Mouse (Mus musculus) liver, postnatal 0 days (tissue): ENCODE data around the gene Fkbp1b. TPM values are rescaled to one million over a fixed set of nuclear protein-coding genes. Genes with fewer than 3 reads are reported as not detected.
A peak's percentile ranks its signal among the peaks of the same experiment; 100 is the strongest.

ENCODE experiments used
- ATAC-seq: fragments of 200-750 bp; cut with Nextera tagmentation; 2 replicates; pipeline ENCODE4 v1.8.0; 2017; ENCODE audit warnings: mild to moderate bottlenecking, moderate library complexity
- DNase-seq: peaks from one replicate; pipeline ENCODE4 v3.0.0-alpha.2; 2016
- H3K27ac ChIP-seq: fragments of 300-500 bp; sonication (generic); 2 replicates; pipeline ENCODE4 v1.5.1; 2014; ENCODE audit warnings: antibody characterized with exemption, moderate library complexity, mild to moderate bottlenecking, low read depth
- H3K27me3 ChIP-seq: fragments of 300-500 bp; sonication (generic); 2 replicates; pipeline ENCODE4 v1.6.1; 2014; ENCODE audit warnings: low read length, control low read depth, mixed read lengths; ENCODE audit not compliant: insufficient read depth
- H3K36me3 ChIP-seq: fragments of 300-500 bp; sonication (generic); replicated peaks from 2 replicates; pipeline ENCODE4 v1.6.1; 2014; ENCODE audit warnings: mild to moderate bottlenecking, control low read depth, low read length, moderate library complexity, mixed read lengths; ENCODE audit not compliant: insufficient read depth
- H3K4me1 ChIP-seq: fragments of 300-500 bp; sonication (generic); 2 replicates; pipeline ENCODE4 v1.6.1; 2014; ENCODE audit warnings: antibody characterized with exemption, mild to moderate bottlenecking, control low read depth; ENCODE audit not compliant: insufficient read depth
- H3K4me2 ChIP-seq: fragments of 300-500 bp; sonication (generic); 2 replicates; pipeline ENCODE4 v1.6.1; 2014; ENCODE audit warnings: low read depth, mild to moderate bottlenecking, low read length, moderate library complexity, mixed read lengths
- H3K4me3 ChIP-seq: fragments of 300-500 bp; sonication (generic); 2 replicates; pipeline ENCODE4 v1.5.1; 2014; ENCODE audit warnings: low read depth, low read length
- H3K9ac ChIP-seq: fragments of 300-500 bp; sonication (generic); replicated peaks from 2 replicates; pipeline ENCODE4 v1.6.1; 2014; ENCODE audit warnings: mild to moderate bottlenecking, moderate library complexity
- H3K9me3 ChIP-seq: fragments of 300-500 bp; sonication (generic); 2 replicates; pipeline ENCODE4 v1.6.1; 2016; ENCODE audit warnings: mild to moderate bottlenecking, control low read depth, low read length, mixed read lengths
- CTCF ChIP-seq: sonication (generic); IDR thresholded peaks from 2 replicates; pipeline ENCODE4 v1.5.1; 2016; ENCODE audit warnings: antibody characterized with exemption, low read depth
- EP300 ChIP-seq: IDR thresholded peaks from 2 replicates; pipeline ENCODE4 v1.6.1; 2016; ENCODE audit warnings: antibody characterized with exemption, low read depth, mild to moderate bottlenecking
- WGBS: fragments of 180-500 bp; shearing (Covaris S2); extraction: QIAGEN DNeasy Blood & Tissue Kit; methylation state at CpG from one replicate; pipeline ENCODE4 v1.1.7; 2014; ENCODE audit not compliant: insufficient replicate concordance; 5-methylcytosine and 5-hydroxymethylcytosine counted together
- polyA plus RNA-seq: library from polyadenylated mRNA; unstranded; fragments of >200 nt; fragmentation: Nextera tagmentation; extraction: Ambion mirVana; gene quantifications from 2 replicates; pipeline ENCODE4 v1.2.1, GENCODE M21; 2015

Gene Fkbp1b
- polyA plus RNA-seq, 1 experiment from 2014 or later, result 4.6 TPM

- no peaks in the 10 kb centered on the region for H3K36me3 ChIP-seq
- 0 out of 2 replicates have a peak, but pooled peaks cover 3% of the 10 kb centered on the region for H3K27me3 ChIP-seq
- peak overlapping the region; percentile 100 for H3K4me2 ChIP-seq
- H3K4me3 ChIP-seq, result peak overlapping the region; percentile 73
- 2% methylated on average over 11 of the region's 11 CpGs for WGBS
- TF ChIP-seq CTCF (no peak), EP300 (no peak)
- no peaks in the 10 kb centered on the region for H3K9me3 ChIP-seq
- ATAC-seq (no peak), DNase-seq (no peak)
- no peak overlapping the region for H3K27ac ChIP-seq
- H3K4me1 ChIP-seq, result peaks cover 21% of the 10 kb centered on the region
- H3K9ac ChIP-seq, result peak overlapping the region; percentile 75
Observed at GRCm38 (mm10) chr12:4840741-4841140, 650 bp downstream of the Fkbp1b start.

- Histone ChIP-seq H3K4me3 (no peak overlapping the region), H3K27ac (no peak overlapping the region)
Observed at GRCm38 (mm10) chr12:4840010-4840409, 1.4 kb downstream of the Fkbp1b start.

GRCm38 (mm10) chr12:4836959-4837358, 4.4 kb downstream of the Fkbp1b start:
- no peaks in the 10 kb centered on the region; the same call in 1 of the 2 replicates for H3K36me3 ChIP-seq
- no peak for TF ChIP-seq CTCF
- no peak for TF ChIP-seq EP300
- peak; percentile 59 for ATAC-seq
- H3K27ac ChIP-seq, result 0 out of 2 replicates have a peak overlapping the region, but pooled peaks have one; percentile 25
- H3K4me3 ChIP-seq, result no peak overlapping the region
- no peak overlapping the region for H3K4me2 ChIP-seq
- H3K9me3 ChIP-seq, result no peaks in the 10 kb centered on the region
- H3K27me3 ChIP-seq, result 0 out of 2 replicates have a peak, but pooled peaks cover 3% of the 10 kb centered on the region
- no peak overlapping the region for H3K9ac ChIP-seq
- DNase-seq, result no peak
- WGBS, result 48% methylated on average over 4 of the region's 4 CpGs
- peaks cover 10% of the 10 kb centered on the region; the same call in 1 of the 2 replicates for H3K4me1 ChIP-seq

More at GRCm38 (mm10) chr12:4840010-4840409, 1.4 kb downstream of the Fkbp1b start:
- DNase-seq (no peak), ATAC-seq (no peak)
- TF ChIP-seq EP300 (no peak), CTCF (no peak)
- Histone ChIP-seq H3K9ac (no peak overlapping the region), H3K36me3 (no peaks in the 10 kb centered on the region), H3K4me1 (peaks cover 21% of the 10 kb centered on the region), H3K9me3 (no peaks in the 10 kb centered on the region), H3K4me2 (peak overlapping the region; percentile 100), H3K27me3 (0 out of 2 replicates have a peak, but pooled peaks cover 3% of the 10 kb centered on the region)
- 31% methylated on average over 6 of the region's 6 CpGs for WGBS

- Histone ChIP-seq H3K36me3 (peaks cover 29% of the 10 kb centered on the region), H3K27ac (no peak overlapping the region), H3K4me1 (no peaks in the 10 kb centered on the region), H3K4me2 (no peak overlapping the region), H3K9me3 (no peaks in the 10 kb centered on the region), H3K27me3 (no peaks in the 10 kb centered on the region), H3K4me3 (no peak overlapping the region), H3K9ac (no peak overlapping the region)
- ATAC-seq (no peak), DNase-seq (no peak)
- TF ChIP-seq CTCF, result no peak
- no peak for TF ChIP-seq EP300
- 85% methylated on average over 3 of the region's 3 CpGs for WGBS
Observed at GRCm38 (mm10) chr12:4827256-4827655, 14.1 kb downstream of the Fkbp1b start.

GRCm38 (mm10) chr12:4817361-4818101, 23.9 kb downstream of the Fkbp1b start, which contains the start of gene Sf3b6:
TSS of gene Sf3b6 (plus strand) at chr12:4817544.
- peak within 1 kb of the TSS; percentile 89 for H3K4me2 ChIP-seq
- peak within 1 kb of the TSS; percentile 81 for H3K4me3 ChIP-seq
- H3K9ac ChIP-seq, result peak within 1 kb of the TSS; percentile 83
- no peak for TF ChIP-seq CTCF
- peak; percentile 21; the same call in 1 of the 2 replicates for TF ChIP-seq EP300
- ATAC-seq, result peak; percentile 99
- peak; percentile 99 for DNase-seq
- peaks cover 14% of the 10 kb centered on the region for H3K4me1 ChIP-seq
- no peaks in the 10 kb centered on the region for H3K9me3 ChIP-seq
- peak within 1 kb of the TSS; percentile 84 for H3K27ac ChIP-seq
- no peaks in the 10 kb centered on the region for H3K27me3 ChIP-seq
- peaks cover 18% of the 10 kb centered on the region for H3K36me3 ChIP-seq
- under 1% methylated on average over 48 of the region's 49 CpGs for WGBS

- Histone ChIP-seq H3K27ac (peak overlapping the region; percentile 84), H3K27me3 (no peaks in the 10 kb centered on the region), H3K4me3 (peak overlapping the region; percentile 81), H3K9me3 (no peaks in the 10 kb centered on the region), H3K4me1 (peaks cover 14% of the 10 kb centered on the region), H3K36me3 (peaks cover 15% of the 10 kb centered on the region), H3K4me2 (peak overlapping the region; percentile 89), H3K9ac (peak overlapping the region; percentile 73)
- DNase-seq, result no peak
- no peak for ATAC-seq
- WGBS, result 9% methylated on average over 24 of the region's 24 CpGs
- TF ChIP-seq EP300 (no peak), CTCF (no peak)
Observed at GRCm38 (mm10) chr12:4816680-4817360, 24.6 kb downstream of the Fkbp1b start.
